Mouse (Mus musculus) ES-E14 (cell line): ENCODE data around the gene H2-Oa. TPM values are rescaled to one million over a fixed set of nuclear protein-coding genes. Genes with fewer than 3 reads are reported as not detected.

Source experiments
- DNase-seq: peaks from one replicate; pipeline ENCODE4 v3.0.0-alpha.2; 2013; ENCODE audit warnings: low read depth, low spot score
- H3K27ac ChIP-seq: 2 replicates; pipeline ENCODE4 v1.5.1; 2012; ENCODE audit warnings: low read depth, mild to moderate bottlenecking, low read length, moderate library complexity, mixed read lengths; ENCODE audit not compliant: poor library complexity, insufficient read depth, severe bottlenecking
- H3K36me3 ChIP-seq: 2 replicates; pipeline ENCODE4 v1.6.1; 2012; ENCODE audit warnings: mild to moderate bottlenecking, low read length, moderate library complexity, mixed read lengths; ENCODE audit not compliant: control insufficient read depth, poor library complexity, insufficient read depth, severe bottlenecking
- H3K4me1 ChIP-seq, 2 experiments: fragments of 150-350 bp in 1 of 2; sonication (generic) in 1 of 2; 2 replicates each; pipeline ENCODE4 v1.6.1; 2012; ENCODE audit warnings: low read length in 2 of 2, mild to moderate bottlenecking in 1 of 2, mixed read lengths in 1 of 2; ENCODE audit not compliant: control insufficient read depth in 2 of 2, insufficient read depth in 2 of 2, poor library complexity in 1 of 2
- H3K4me3 ChIP-seq, 2 experiments: fragments of 150-350 bp in 1 of 2; sonication (generic) in 1 of 2; 2 replicates each; pipeline ENCODE4 v1.5.1; 2012; ENCODE audit warnings: low read length in 2 of 2, low read depth in 1 of 2, mild to moderate bottlenecking in 1 of 2, mixed read lengths in 1 of 2; ENCODE audit not compliant: insufficient read depth in 1 of 2, poor library complexity in 1 of 2, severe bottlenecking in 1 of 2
- H3K9ac ChIP-seq: 2 replicates; pipeline ENCODE4 v1.6.1; 2012; ENCODE audit warnings: low read depth, mild to moderate bottlenecking, low read length, mixed read lengths; ENCODE audit not compliant: poor library complexity, insufficient read depth, severe bottlenecking
- H3K9me3 ChIP-seq: fragments of 150-350 bp; sonication (generic); 2 replicates; pipeline ENCODE4 v1.6.1; 2012; ENCODE audit warnings: low read depth, mild to moderate bottlenecking, low read length; ENCODE audit not compliant: control insufficient read depth, insufficient read depth
- CHD2 ChIP-seq: IDR thresholded peaks from 2 replicates; pipeline ENCODE4 v1.6.1; 2014; ENCODE audit warnings: mild to moderate bottlenecking, low read depth, low read length, inconsistent platforms
- HCFC1 ChIP-seq: IDR thresholded peaks from 2 replicates; pipeline ENCODE4 v1.6.1; 2012; ENCODE audit warnings: low read length, inconsistent platforms, borderline replicate concordance; ENCODE audit not compliant: insufficient read depth
- MAFK ChIP-seq: IDR thresholded peaks from 2 replicates; pipeline ENCODE4 v1.6.1; 2014; ENCODE audit warnings: mild to moderate bottlenecking, low read depth, low read length, inconsistent platforms; ENCODE audit not compliant: insufficient read depth
- ZC3H11A ChIP-seq: IDR thresholded peaks from 2 replicates; pipeline ENCODE4 v1.6.1; 2012; ENCODE audit warnings: low read depth, mild to moderate bottlenecking, inconsistent platforms, low read length, borderline replicate concordance
- ZNF384 ChIP-seq: IDR thresholded peaks from 2 replicates; pipeline ENCODE4 v1.6.1; 2012; ENCODE audit warnings: low read depth, low read length, inconsistent platforms
- in situ Hi-C, 2 experiments: fragments of 600-800 bp; cut with MboI; formaldehyde crosslinking; loops; one replicate each; pipeline ENCODE4 v1.15.1; 2025; ENCODE audit warnings: low sequenced_read_pairs in 2 of 2, inconsistent platforms in 1 of 2; ENCODE audit not compliant: unreplicated experiment in 2 of 2
- total RNA-seq: library from RNA; depleted of rRNA; stranded (reverse); fragments of 300-350 nt; gene quantifications from 2 replicates; pipeline ENCODE4 v1.2.3, GENCODE M21; 2012

H2-Oa gene
- total RNA-seq, 1 experiment = 0.54 TPM

GRCm38 (mm10) chr17:34139416-34139815 lies 47.3 kb downstream of the H2-Oa start:
- no peak overlapping the region for H3K27ac ChIP-seq
- TF ChIP-seq CHD2 (no peak), ZC3H11A (no peak)
- no peaks in the 10 kb centered on the region for H3K36me3 ChIP-seq
- in situ Hi-C loops = no loop called here
- no peak for DNase-seq
- peak overlapping the region; percentile 36 to 41; a peak in 3 of 4 replicates for H3K4me3 ChIP-seq
- H3K9ac ChIP-seq = peak overlapping the region; percentile 59; the same call in 1 of the 2 replicates
- peaks cover 2 to 4% of the 10 kb centered on the region in 2 experiments; a peak in 1 of 4 replicates for H3K4me1 ChIP-seq
- H3K9me3 ChIP-seq = no peaks in the 10 kb centered on the region

DNA sequence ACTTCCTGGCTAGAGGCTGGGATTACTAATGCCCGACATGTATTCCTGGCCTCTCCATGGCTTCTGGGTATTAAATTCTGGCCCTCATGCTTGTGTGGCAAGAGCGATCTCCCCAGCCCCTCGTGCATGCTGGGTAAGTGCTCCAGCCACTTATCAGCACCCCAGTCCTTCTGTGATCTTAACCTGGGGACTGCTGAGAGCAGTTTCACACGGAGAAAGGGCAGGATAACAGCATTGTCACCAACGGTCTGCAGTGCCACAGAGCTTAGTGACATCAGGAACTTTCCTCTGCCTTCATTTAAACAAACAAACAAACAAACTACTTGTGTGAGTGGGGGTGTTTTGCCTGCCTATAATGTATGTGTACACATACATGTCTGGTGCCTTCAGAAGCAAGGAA lies 48.1 kb downstream of the H2-Oa start:
- no peak for DNase-seq
- TF ChIP-seq ZNF384 (no peak), CHD2 (no peak), MAFK (no peak), HCFC1 (no peak), ZC3H11A (no peak)
- no peaks in the 10 kb centered on the region for H3K9me3 ChIP-seq
- in situ Hi-C loops = no loop called here
- no peak overlapping the region for H3K4me3 ChIP-seq
- no peak overlapping the region for H3K27ac ChIP-seq
- H3K9ac ChIP-seq = no peak overlapping the region
- H3K4me1 ChIP-seq = peaks cover 2 to 4% of the 10 kb centered on the region in 2 experiments; a peak in 1 of 4 replicates
- no peaks in the 10 kb centered on the region for H3K36me3 ChIP-seq

DNA sequence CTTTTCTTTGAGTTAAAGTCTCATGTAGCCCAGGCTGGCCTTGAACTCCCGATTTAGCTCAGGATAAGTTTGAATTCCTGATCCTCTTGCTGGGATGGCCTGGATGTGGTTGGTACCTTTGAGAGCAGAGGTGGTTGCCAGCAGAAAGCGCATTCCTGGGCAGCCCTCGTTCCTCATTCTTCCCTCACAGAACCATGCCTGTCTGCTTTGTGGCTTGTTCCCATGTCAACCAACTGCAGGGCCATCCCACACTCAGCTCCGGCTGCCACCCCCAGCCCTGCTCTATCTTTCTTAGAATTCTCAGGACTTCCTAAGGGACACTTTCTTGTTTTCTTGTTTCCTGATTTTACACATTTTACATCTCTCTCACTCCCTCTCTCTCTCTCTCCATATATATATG lies 49.3 kb downstream of the H2-Oa start:
- peaks cover 2 to 4% of the 10 kb centered on the region in 2 experiments; a peak in 1 of 4 replicates for H3K4me1 ChIP-seq
- no peak for TF ChIP-seq ZNF384
- TF ChIP-seq CHD2 = no peak
- no peak for TF ChIP-seq ZC3H11A
- TF ChIP-seq MAFK = no peak
- TF ChIP-seq HCFC1 = no peak
- no peaks in the 10 kb centered on the region for H3K36me3 ChIP-seq
- no peak overlapping the region for H3K9ac ChIP-seq
- no peak overlapping the region for H3K4me3 ChIP-seq
- H3K27ac ChIP-seq = no peak overlapping the region
- H3K9me3 ChIP-seq = no peaks in the 10 kb centered on the region
- no peak for DNase-seq
- in situ Hi-C loops = no loop called here

DNA sequence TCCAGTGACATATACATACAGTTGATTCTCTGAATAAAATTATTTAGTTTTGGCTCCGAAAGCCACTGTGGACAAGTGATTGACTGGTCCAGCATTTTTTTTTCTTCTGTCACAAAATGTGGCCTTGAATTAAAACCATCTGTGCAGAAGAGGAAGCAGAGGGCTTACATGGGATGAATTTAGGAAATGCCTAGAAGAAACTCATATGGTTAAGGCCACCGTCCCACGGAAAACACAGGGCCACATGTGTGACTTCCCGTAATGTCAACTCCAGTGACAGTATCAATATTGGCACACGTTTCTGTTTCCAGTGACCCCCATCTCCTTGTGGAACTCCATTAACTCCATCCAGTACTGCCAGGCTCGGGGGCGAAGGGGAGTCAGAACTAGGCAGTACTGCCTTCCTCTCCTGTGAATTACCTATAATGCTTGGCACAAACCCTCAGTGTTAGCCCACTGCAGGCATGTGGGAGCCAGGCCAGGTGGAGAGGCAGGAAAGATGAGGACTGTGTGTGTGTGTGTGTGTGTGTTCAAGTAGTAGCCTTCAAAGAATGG lies 50.4 kb downstream of the H2-Oa start:
- in situ Hi-C loops = no loop called here
- DNase-seq = no peak

GRCm38 (mm10) chr17:34143033-34143432 lies 50.9 kb downstream of the H2-Oa start, which contains the start of gene H2-DMb2:
H2-DMb2 (plus strand) TSS chr17:34143307.
- Histone ChIP-seq H3K27ac (no peak within 1 kb of the TSS), H3K4me3 (no peak within 1 kb of the TSS)
- DNase-seq = no peak

More for the DNA sequence above, 50.4 kb downstream of the H2-Oa start:
- Histone ChIP-seq H3K4me1 (peaks cover 0 to 3% of the 10 kb centered on the region in 2 experiments; a peak in 1 of 4 replicates), H3K4me3 (no peak overlapping the region), H3K36me3 (no peaks in the 10 kb centered on the region), H3K9me3 (no peaks in the 10 kb centered on the region), H3K27ac (no peak overlapping the region), H3K9ac (no peak overlapping the region)
- TF ChIP-seq CHD2 (no peak), HCFC1 (no peak), ZNF384 (no peak), MAFK (no peak), ZC3H11A (no peak)

More at GRCm38 (mm10) chr17:34143033-34143432, 50.9 kb downstream of the H2-Oa start, which contains the start of gene H2-DMb2:
- Histone ChIP-seq H3K36me3 (no peaks in the 10 kb centered on the region), H3K9me3 (no peaks in the 10 kb centered on the region), H3K9ac (no peak within 1 kb of the TSS), H3K4me1 (peaks cover 0 to 2% of the 10 kb centered on the region in 2 experiments; a peak in 1 of 4 replicates)
- in situ Hi-C loops = no loop called here
- TF ChIP-seq HCFC1 = no peak
- no peak for TF ChIP-seq ZNF384
- no peak for TF ChIP-seq MAFK
- TF ChIP-seq CHD2 = no peak
- no peak for TF ChIP-seq ZC3H11A
